Mouse (Mus musculus) midbrain, embryonic 15.5 days (tissue): Measurements from ENCODE around the gene Fadd. TPM values are rescaled to one million over a fixed set of nuclear protein-coding genes. Genes with fewer than 3 reads are reported as not detected.

ENCODE experiments used
- ATAC-seq: fragments of 200-750 bp; cut with Nextera tagmentation; replicated peaks from 2 replicates; pipeline ENCODE4 v1.8.0; 2017; ENCODE audit warnings: moderate TSS enrichment
- H3K27ac ChIP-seq: fragments of 300-500 bp; sonication (generic); 2 replicates; pipeline ENCODE4 v1.5.1; 2015; ENCODE audit warnings: mild to moderate bottlenecking, inconsistent platforms
- H3K27me3 ChIP-seq: fragments of 300-500 bp; sonication (generic); replicated peaks from 2 replicates; pipeline ENCODE4 v1.6.1; 2015; ENCODE audit warnings: inconsistent platforms
- H3K36me3 ChIP-seq: fragments of 300-500 bp; sonication (generic); replicated peaks from 2 replicates; pipeline ENCODE4 v1.6.1; 2015; ENCODE audit warnings: inconsistent platforms
- H3K4me1 ChIP-seq: fragments of 300-500 bp; sonication (generic); 2 replicates; pipeline ENCODE4 v1.6.1; 2015; ENCODE audit warnings: inconsistent platforms
- H3K4me2 ChIP-seq: fragments of 300-500 bp; sonication (generic); 2 replicates; pipeline ENCODE4 v1.6.1; 2015; ENCODE audit warnings: inconsistent platforms, mild to moderate bottlenecking, moderate library complexity
- H3K4me3 ChIP-seq: fragments of 300-500 bp; sonication (generic); 2 replicates; pipeline ENCODE4 v1.5.1; 2015; ENCODE audit warnings: mild to moderate bottlenecking, inconsistent platforms
- H3K9ac ChIP-seq: fragments of 300-500 bp; sonication (generic); 2 replicates; pipeline ENCODE4 v1.6.1; 2015; ENCODE audit warnings: mild to moderate bottlenecking, inconsistent platforms
- H3K9me3 ChIP-seq: fragments of 300-500 bp; sonication (generic); 2 replicates; pipeline ENCODE4 v1.6.1; 2016; ENCODE audit warnings: inconsistent platforms
- WGBS: fragments of 180-500 bp; shearing (Covaris S2); methylation state at CpG from one replicate; pipeline ENCODE4 v1.1.7; 2015; ENCODE audit warnings: mixed read lengths; 5-methylcytosine and 5-hydroxymethylcytosine counted together
- polyA plus RNA-seq: library from polyadenylated mRNA; unstranded; fragments of >200 nt; fragmentation: Nextera tagmentation; extraction: Ambion mirVana; gene quantifications from 2 replicates; pipeline ENCODE4 v1.2.1, GENCODE M21; 2015

Gene Fadd
- polyA plus RNA-seq, 1 experiment from 2014 or later = 5.4 TPM

DNA sequence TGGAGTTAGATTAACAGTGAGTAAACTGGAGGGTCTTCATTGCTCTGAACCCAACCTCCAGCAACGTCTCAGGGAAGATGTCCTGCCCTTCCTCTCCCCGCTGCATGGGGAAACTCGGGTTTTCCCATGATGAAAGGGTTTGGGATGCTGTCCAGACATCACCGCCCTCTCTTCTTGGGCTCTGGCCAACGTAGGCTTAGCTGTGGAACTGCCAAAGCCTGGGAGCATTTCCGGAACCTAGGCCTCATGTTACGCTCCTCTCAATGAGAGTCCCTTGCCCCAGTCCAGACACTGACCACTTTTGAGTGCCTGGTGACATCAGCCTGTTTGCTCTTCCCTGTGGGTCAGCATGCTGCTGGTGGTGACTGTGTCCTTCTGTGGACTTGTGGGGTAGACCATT lies 12.8 kb downstream of the Fadd start:
- Histone ChIP-seq H3K4me1 (no peaks in the 10 kb centered on the region), H3K36me3 (no peaks in the 10 kb centered on the region), H3K27ac (no peak overlapping the region), H3K9me3 (no peaks in the 10 kb centered on the region), H3K4me2 (no peak overlapping the region), H3K4me3 (no peak overlapping the region), H3K9ac (no peak overlapping the region), H3K27me3 (no peaks in the 10 kb centered on the region; the same call in 1 of the 2 replicates)
- ATAC-seq = no peak
- WGBS = 71% methylated on average over 7 of the region's 7 CpGs

GRCm38 (mm10) chr7:144568091-144568490 lies 14.2 kb downstream of the Fadd start:
- Histone ChIP-seq H3K4me3 (no peak overlapping the region), H3K4me1 (no peaks in the 10 kb centered on the region), H3K36me3 (no peaks in the 10 kb centered on the region), H3K9ac (no peak overlapping the region), H3K27me3 (no peaks in the 10 kb centered on the region; the same call in 1 of the 2 replicates), H3K9me3 (no peaks in the 10 kb centered on the region), H3K4me2 (no peak overlapping the region), H3K27ac (no peak overlapping the region)
- no peak for ATAC-seq

- H3K27me3 ChIP-seq = no peaks in the 10 kb centered on the region; the same call in 1 of the 2 replicates
- H3K4me2 ChIP-seq = no peak overlapping the region
- WGBS = 70% methylated on average over 3 of the region's 3 CpGs
- no peak overlapping the region for H3K9ac ChIP-seq
- H3K4me3 ChIP-seq = no peak overlapping the region
- H3K4me1 ChIP-seq = no peaks in the 10 kb centered on the region
- no peak for ATAC-seq
- H3K36me3 ChIP-seq = no peaks in the 10 kb centered on the region
- H3K27ac ChIP-seq = no peak overlapping the region
- no peaks in the 10 kb centered on the region for H3K9me3 ChIP-seq
Observed at GRCm38 (mm10) chr7:144566921-144567682, 15.2 kb downstream of the Fadd start.

DNA sequence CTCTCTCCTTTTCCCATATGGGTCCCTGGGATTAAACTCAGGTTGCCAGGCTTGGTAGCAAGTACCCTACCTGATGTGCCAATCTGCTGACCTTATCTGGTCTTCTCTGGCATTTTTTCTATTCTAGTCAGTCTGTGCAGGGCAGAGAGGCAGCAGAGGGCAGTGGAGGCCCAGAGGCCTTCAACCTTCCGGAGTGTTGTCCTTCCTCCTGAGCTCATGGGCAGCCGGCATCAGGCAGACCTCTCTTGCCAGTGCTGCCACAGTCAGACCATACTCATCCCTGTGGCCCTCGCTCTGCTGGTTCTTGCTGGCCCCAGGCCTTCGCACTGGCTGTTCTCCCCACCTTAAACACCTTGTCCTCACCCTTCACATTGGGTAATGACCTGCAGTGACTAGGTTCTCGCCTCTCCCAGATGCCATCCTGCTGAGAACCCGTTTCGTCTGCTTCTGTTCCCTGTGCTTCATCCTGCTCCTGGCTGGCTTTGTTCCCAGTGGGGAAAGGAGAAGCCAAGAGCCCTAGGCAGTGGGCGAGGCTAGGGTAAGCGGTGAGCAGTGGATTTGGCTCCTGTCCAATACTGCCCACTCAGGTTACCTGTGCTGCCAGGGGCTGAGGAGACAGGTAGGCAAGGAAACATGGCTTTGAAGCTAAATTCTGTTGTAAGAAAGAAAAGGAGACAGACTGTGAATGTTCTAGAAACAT lies 18.7 kb downstream of the Fadd start:
- Histone ChIP-seq H3K36me3 (no peaks in the 10 kb centered on the region), H3K4me3 (no peak overlapping the region)
- ATAC-seq = no peak

GRCm38 (mm10) chr7:144562016-144562415 lies 20.2 kb downstream of the Fadd start:
- Histone ChIP-seq H3K9ac (no peak overlapping the region), H3K27me3 (no peaks in the 10 kb centered on the region; the same call in 1 of the 2 replicates), H3K4me1 (no peaks in the 10 kb centered on the region), H3K4me3 (no peak overlapping the region), H3K9me3 (no peaks in the 10 kb centered on the region), H3K4me2 (no peak overlapping the region), H3K27ac (no peak overlapping the region), H3K36me3 (no peaks in the 10 kb centered on the region)
- 0% methylated on average over 3 of the region's 3 CpGs for WGBS
- no peak for ATAC-seq

More for the DNA sequence above, 18.7 kb downstream of the Fadd start:
- 67% methylated on average over 9 of the region's 9 CpGs for WGBS
- Histone ChIP-seq H3K4me2 (no peak overlapping the region), H3K4me1 (no peaks in the 10 kb centered on the region), H3K9me3 (no peaks in the 10 kb centered on the region), H3K27ac (no peak overlapping the region), H3K9ac (no peak overlapping the region), H3K27me3 (no peaks in the 10 kb centered on the region; the same call in 1 of the 2 replicates)

DNA sequence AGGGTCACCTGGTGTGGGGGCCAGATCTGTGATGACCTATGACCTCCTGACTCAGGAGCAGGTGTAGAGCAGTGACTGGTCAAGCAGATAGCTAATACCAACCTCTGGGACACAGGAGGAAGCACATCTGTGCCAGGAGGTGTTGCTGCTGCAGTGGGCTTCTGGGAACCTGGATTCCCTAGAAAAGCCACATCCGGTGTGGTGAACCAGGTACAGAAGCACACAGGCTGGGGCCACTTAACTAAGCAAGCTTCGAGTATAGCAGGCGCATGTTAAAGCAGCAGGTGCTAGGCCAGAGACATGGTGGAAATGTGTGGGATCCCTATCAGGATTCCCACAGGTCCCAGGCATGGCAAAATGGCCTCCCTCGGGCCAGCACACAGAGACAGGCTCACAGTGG lies 21.7 kb downstream of the Fadd start:
- Histone ChIP-seq H3K36me3 (no peaks in the 10 kb centered on the region), H3K4me1 (no peaks in the 10 kb centered on the region), H3K27ac (no peak overlapping the region), H3K9ac (no peak overlapping the region), H3K4me2 (no peak overlapping the region), H3K27me3 (peaks cover 2% of the 10 kb centered on the region; the same call in 1 of the 2 replicates), H3K9me3 (no peaks in the 10 kb centered on the region), H3K4me3 (no peak overlapping the region)
- no peak for ATAC-seq
- 87% methylated on average over 4 of the region's 4 CpGs for WGBS

GRCm38 (mm10) chr7:144558552-144558951 lies 23.7 kb downstream of the Fadd start:
- H3K9me3 ChIP-seq = no peaks in the 10 kb centered on the region
- 57% methylated on average over 6 of the region's 6 CpGs for WGBS
- no peak for ATAC-seq
- peaks cover 4% of the 10 kb centered on the region; the same call in 1 of the 2 replicates for H3K4me1 ChIP-seq
- H3K27me3 ChIP-seq = peaks cover 6% of the 10 kb centered on the region; the same call in 1 of the 2 replicates
- H3K36me3 ChIP-seq = no peaks in the 10 kb centered on the region
- no peak overlapping the region for H3K4me2 ChIP-seq
- no peak overlapping the region for H3K4me3 ChIP-seq
- H3K9ac ChIP-seq = no peak overlapping the region
- H3K27ac ChIP-seq = no peak overlapping the region

- H3K27ac ChIP-seq = peak overlapping the region; percentile 79
- peaks cover 33% of the 10 kb centered on the region for H3K4me1 ChIP-seq
- H3K9ac ChIP-seq = peak overlapping the region; percentile 49
- no peaks in the 10 kb centered on the region for H3K9me3 ChIP-seq
- 0 out of 2 replicates have a peak, but pooled peaks cover 6% of the 10 kb centered on the region for H3K27me3 ChIP-seq
- peak overlapping the region; percentile 79 for H3K4me3 ChIP-seq
- H3K4me2 ChIP-seq = peak overlapping the region; percentile 63
- no peak for ATAC-seq
- WGBS = 20% methylated on average over 8 of the region's 8 CpGs
- peaks cover 8% of the 10 kb centered on the region; the same call in 1 of the 2 replicates for H3K36me3 ChIP-seq
Observed at GRCm38 (mm10) chr7:144554123-144554472, 28.2 kb downstream of the Fadd start.

DNA sequence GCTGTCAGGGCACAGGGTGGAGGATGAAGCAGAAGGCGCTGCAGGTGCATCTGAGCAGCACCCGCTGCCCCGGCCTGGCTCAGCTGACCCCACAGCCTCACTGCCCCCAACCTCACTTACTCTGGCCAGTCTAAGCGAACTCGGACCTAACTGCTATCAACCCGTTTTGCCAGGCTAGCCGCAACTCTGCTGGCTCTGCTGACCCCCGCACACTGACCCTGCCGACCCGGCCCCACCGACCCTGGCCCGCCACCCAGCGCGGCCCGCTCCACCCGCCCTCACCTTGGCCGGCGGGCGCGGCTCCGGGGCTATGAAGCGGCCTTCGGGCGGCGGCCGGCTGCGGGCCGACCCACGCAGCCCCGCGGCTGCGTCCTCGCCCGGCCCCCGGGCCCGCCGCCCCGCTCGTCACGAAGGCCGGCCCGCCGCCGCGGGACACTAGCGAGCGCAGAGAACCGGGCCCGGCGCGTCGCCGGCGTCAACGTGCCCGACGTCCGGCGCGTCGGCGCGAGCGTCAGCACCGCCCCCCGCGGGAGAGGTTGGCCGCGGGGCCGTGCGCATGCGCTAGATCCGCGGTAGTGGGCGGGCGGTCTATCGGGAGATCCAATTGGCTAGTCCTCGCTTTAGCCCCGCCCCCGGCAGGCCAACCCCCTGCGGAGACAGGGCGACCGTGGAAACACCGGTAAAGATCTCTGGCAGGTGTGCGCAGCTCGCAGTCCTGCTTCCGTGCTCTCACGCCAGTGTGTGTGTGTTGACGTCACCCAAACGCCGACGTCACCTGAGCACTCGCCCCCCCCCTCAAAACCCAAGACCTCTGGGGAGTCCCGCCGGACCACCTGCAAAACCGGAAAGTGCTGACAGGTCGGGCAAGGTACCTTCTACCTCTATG lies 28.8 kb downstream of the Fadd start, which contains the start of gene Ppfia1:
Gene Ppfia1 (minus strand): TSS at position 493 of the 886 bp plus-strand sequence.
- Histone ChIP-seq H3K9me3 (no peaks in the 10 kb centered on the region), H3K36me3 (peaks cover 9% of the 10 kb centered on the region; the same call in 1 of the 2 replicates), H3K9ac (peak within 1 kb of the TSS; percentile 92), H3K4me2 (peak within 1 kb of the TSS; percentile 76), H3K4me3 (peak within 1 kb of the TSS; percentile 79), H3K27ac (peak within 1 kb of the TSS; percentile 79), H3K4me1 (peaks cover 33% of the 10 kb centered on the region), H3K27me3 (0 out of 2 replicates have a peak, but pooled peaks cover 6% of the 10 kb centered on the region)
- under 1% methylated on average over 80 of the region's 97 CpGs for WGBS
- ATAC-seq = peak; percentile 96

- H3K27me3 ChIP-seq = 0 out of 2 replicates have a peak, but pooled peaks cover 6% of the 10 kb centered on the region
- peak overlapping the region; percentile 76 for H3K4me2 ChIP-seq
- ATAC-seq = no peak
- no peak overlapping the region for H3K27ac ChIP-seq
- no peaks in the 10 kb centered on the region for H3K9me3 ChIP-seq
- WGBS = 87% methylated on average over 8 of the region's 8 CpGs
- peaks cover 33% of the 10 kb centered on the region for H3K4me1 ChIP-seq
- peak overlapping the region; percentile 92; the same call in 1 of the 2 replicates for H3K9ac ChIP-seq
- H3K4me3 ChIP-seq = peak overlapping the region; percentile 79
- peaks cover 9% of the 10 kb centered on the region; the same call in 1 of the 2 replicates for H3K36me3 ChIP-seq
Observed at GRCm38 (mm10) chr7:144552274-144552673, 30.0 kb downstream of the Fadd start.

- H3K4me3 ChIP-seq = no peak overlapping the region
- no peak overlapping the region for H3K9ac ChIP-seq
- H3K27ac ChIP-seq = no peak overlapping the region
- peaks cover 34% of the 10 kb centered on the region for H3K4me1 ChIP-seq
- ATAC-seq = no peak
- WGBS = 92% methylated on average over 1 of the region's 1 CpGs
- 0 out of 2 replicates have a peak, but pooled peaks cover 6% of the 10 kb centered on the region for H3K27me3 ChIP-seq
- H3K36me3 ChIP-seq = peaks cover 9% of the 10 kb centered on the region; the same call in 1 of the 2 replicates
- H3K4me2 ChIP-seq = no peak overlapping the region
- H3K9me3 ChIP-seq = no peaks in the 10 kb centered on the region
Observed at GRCm38 (mm10) chr7:144550811-144551210, 31.5 kb downstream of the Fadd start.
